Mouse (Mus musculus) testis, adult 2 months (tissue): ENCODE data around the gene Kirrel3.

ENCODE experiments used
- CTCF ChIP-seq: fragments of 200-500 bp; IDR thresholded peaks from 2 replicates; pipeline ENCODE4 v1.5.1; 2012; ENCODE audit warnings: low read depth, mild to moderate bottlenecking, inconsistent platforms, low read length, moderate library complexity; ENCODE audit not compliant: control insufficient read depth, insufficient read depth, insufficient replicate concordance
- POLR2A ChIP-seq: fragments of 200-500 bp; IDR thresholded peaks from 2 replicates; pipeline ENCODE4 v1.6.1; 2012; ENCODE audit warnings: low read depth, mild to moderate bottlenecking, inconsistent platforms, low read length, moderate library complexity; ENCODE audit not compliant: control insufficient read depth

- TF ChIP-seq CTCF (no peak), POLR2A (no peak)
Measured at GRCm38 (mm10) chr9:34559102-34559501, 73.4 kb downstream of the Kirrel3 start.
